Mouse (Mus musculus): ENCODE results near the gene Gdf2. TPM values are rescaled to one million over a fixed set of nuclear protein-coding genes. Genes with fewer than 3 reads are reported as not detected.
A peak's percentile ranks its signal among the peaks of the same experiment; 100 is the strongest.

The Gdf2 gene
- polyA plus RNA-seq, 1 experiment from 2014 or later = 0.11 TPM

- H3K27ac ChIP-seq (ENCODE audit: low read depth, low read length) = no peak overlapping the region
- no peaks in the 10 kb centered on the region for H3K36me3 ChIP-seq (ENCODE audit: control insufficient read depth, insufficient read depth, low read length)
- no peak for ATAC-seq
- H3K9me3 ChIP-seq (ENCODE audit: control insufficient read depth, low read length) = no peaks in the 10 kb centered on the region
- H3K4me3 ChIP-seq (ENCODE audit: low read length) = no peak overlapping the region
- no peak overlapping the region for H3K9ac ChIP-seq (ENCODE audit: low read depth, low read length)
- 82% methylated on average over 6 of the region's 6 CpGs for WGBS
- H3K4me1 ChIP-seq (ENCODE audit: control insufficient read depth, insufficient read depth, low read depth, low read length) = no peaks in the 10 kb centered on the region
- no peaks in the 10 kb centered on the region for H3K27me3 ChIP-seq (replicated peaks; ENCODE audit: control insufficient read depth, insufficient read depth, low read length)
- no peak overlapping the region for H3K4me2 ChIP-seq (ENCODE audit: low read length)
Measured at GRCm38 (mm10) chr14:33946125-33946524, 5.3 kb downstream of the Gdf2 start.

- no peak overlapping the region for H3K4me2 ChIP-seq (ENCODE audit: low read length)
- no peaks in the 10 kb centered on the region for H3K36me3 ChIP-seq (ENCODE audit: control insufficient read depth, insufficient read depth, low read length)
- no peak overlapping the region for H3K27ac ChIP-seq (ENCODE audit: low read depth, low read length)
- H3K9ac ChIP-seq (ENCODE audit: low read depth, low read length) = no peak overlapping the region
- H3K4me1 ChIP-seq (ENCODE audit: control insufficient read depth, insufficient read depth, low read depth, low read length) = no peaks in the 10 kb centered on the region
- WGBS = 61% methylated on average over 6 of the region's 6 CpGs
- no peak overlapping the region for H3K4me3 ChIP-seq (ENCODE audit: low read length)
- no peaks in the 10 kb centered on the region for H3K27me3 ChIP-seq (replicated peaks; ENCODE audit: control insufficient read depth, insufficient read depth, low read length)
- H3K9me3 ChIP-seq (ENCODE audit: control insufficient read depth, low read length) = no peaks in the 10 kb centered on the region
- no peak for ATAC-seq
Measured at GRCm38 (mm10) chr14:33952233-33952981, 11.6 kb downstream of the Gdf2 start.

- Histone ChIP-seq H3K9ac (ENCODE audit: low read depth, low read length) (no peak within 1 kb of the TSS), H3K9me3 (ENCODE audit: control insufficient read depth, low read length) (no peaks in the 10 kb centered on the region), H3K27ac (ENCODE audit: low read depth, low read length) (no peak within 1 kb of the TSS), H3K4me1 (ENCODE audit: control insufficient read depth, insufficient read depth, low read depth, low read length) (no peaks in the 10 kb centered on the region), H3K27me3 (replicated peaks; ENCODE audit: control insufficient read depth, insufficient read depth, low read length) (no peaks in the 10 kb centered on the region), H3K36me3 (ENCODE audit: control insufficient read depth, insufficient read depth, low read length) (no peaks in the 10 kb centered on the region), H3K4me3 (ENCODE audit: low read length) (no peak within 1 kb of the TSS), H3K4me2 (ENCODE audit: low read length) (no peak within 1 kb of the TSS)
- no peak for ATAC-seq
- WGBS = 91% methylated on average over 5 of the region's 5 CpGs
Measured at GRCm38 (mm10) chr14:33953761-33954160, 12.9 kb downstream of the Gdf2 start, which contains the start of gene Rbp3. Gene Rbp3, plus strand, starts transcription at chr14:33954003.

- 80% methylated on average over 13 of the region's 13 CpGs for WGBS
Measured at GRCm38 (mm10) chr14:33956055-33956454, 15.2 kb downstream of the Gdf2 start.

GRCm38 (mm10) chr14:33958186-33958585, 17.3 kb downstream of the Gdf2 start:
- Histone ChIP-seq H3K27me3 (replicated peaks; ENCODE audit: control insufficient read depth, insufficient read depth, low read length) (no peaks in the 10 kb centered on the region), H3K4me3 (ENCODE audit: low read length) (no peak overlapping the region), H3K4me1 (ENCODE audit: control insufficient read depth, insufficient read depth, low read depth, low read length) (no peaks in the 10 kb centered on the region), H3K4me2 (ENCODE audit: low read length) (no peak overlapping the region), H3K9ac (ENCODE audit: low read depth, low read length) (no peak overlapping the region), H3K27ac (ENCODE audit: low read depth, low read length) (no peak overlapping the region), H3K9me3 (ENCODE audit: control insufficient read depth, low read length) (no peaks in the 10 kb centered on the region), H3K36me3 (ENCODE audit: control insufficient read depth, insufficient read depth, low read length) (no peaks in the 10 kb centered on the region)
- WGBS = 92% methylated on average over 4 of the region's 4 CpGs
- ATAC-seq = no peak

More at GRCm38 (mm10) chr14:33956055-33956454, 15.2 kb downstream of the Gdf2 start:
- H3K36me3 ChIP-seq (ENCODE audit: control insufficient read depth, insufficient read depth, low read length) = no peaks in the 10 kb centered on the region
- H3K4me3 ChIP-seq (ENCODE audit: low read length) = no peak overlapping the region
- H3K27me3 ChIP-seq (replicated peaks; ENCODE audit: control insufficient read depth, insufficient read depth, low read length) = no peaks in the 10 kb centered on the region
- no peak for ATAC-seq
- no peaks in the 10 kb centered on the region for H3K4me1 ChIP-seq (ENCODE audit: control insufficient read depth, insufficient read depth, low read depth, low read length)
- H3K9ac ChIP-seq (ENCODE audit: low read depth, low read length) = no peak overlapping the region
- no peak overlapping the region for H3K4me2 ChIP-seq (ENCODE audit: low read length)
- no peak overlapping the region for H3K27ac ChIP-seq (ENCODE audit: low read depth, low read length)
- no peaks in the 10 kb centered on the region for H3K9me3 ChIP-seq (ENCODE audit: control insufficient read depth, low read length)

GRCm38 (mm10) chr14:33958841-33959240, 18.0 kb downstream of the Gdf2 start:
- Histone ChIP-seq H3K36me3 (ENCODE audit: control insufficient read depth, insufficient read depth, low read length) (no peaks in the 10 kb centered on the region), H3K9me3 (ENCODE audit: control insufficient read depth, low read length) (no peaks in the 10 kb centered on the region)

GRCm38 (mm10) chr14:33959341-33959740, 18.5 kb downstream of the Gdf2 start:
- H3K36me3 ChIP-seq (ENCODE audit: control insufficient read depth, insufficient read depth, low read length) = no peaks in the 10 kb centered on the region
- H3K9ac ChIP-seq (ENCODE audit: low read depth, low read length) = no peak overlapping the region
- ATAC-seq = 0 out of 2 replicates have a peak, but pooled peaks have one; percentile 14
- WGBS = 14% methylated on average over 9 of the region's 9 CpGs
- H3K4me3 ChIP-seq (ENCODE audit: low read length) = no peak overlapping the region
- H3K4me2 ChIP-seq (ENCODE audit: low read length) = no peak overlapping the region
- H3K4me1 ChIP-seq (ENCODE audit: control insufficient read depth, insufficient read depth, low read depth, low read length) = no peaks in the 10 kb centered on the region
- no peak overlapping the region for H3K27ac ChIP-seq (ENCODE audit: low read depth, low read length)
- H3K9me3 ChIP-seq (ENCODE audit: control insufficient read depth, low read length) = no peaks in the 10 kb centered on the region
- H3K27me3 ChIP-seq (replicated peaks; ENCODE audit: control insufficient read depth, insufficient read depth, low read length) = no peaks in the 10 kb centered on the region

More at GRCm38 (mm10) chr14:33958841-33959240, 18.0 kb downstream of the Gdf2 start:
- Histone ChIP-seq H3K4me2 (ENCODE audit: low read length) (no peak overlapping the region), H3K4me1 (ENCODE audit: control insufficient read depth, insufficient read depth, low read depth, low read length) (no peaks in the 10 kb centered on the region), H3K27ac (ENCODE audit: low read depth, low read length) (no peak overlapping the region), H3K27me3 (replicated peaks; ENCODE audit: control insufficient read depth, insufficient read depth, low read length) (no peaks in the 10 kb centered on the region), H3K9ac (ENCODE audit: low read depth, low read length) (no peak overlapping the region), H3K4me3 (ENCODE audit: low read length) (no peak overlapping the region)
- ATAC-seq = no peak
- 73% methylated on average over 3 of the region's 3 CpGs for WGBS

- Histone ChIP-seq H3K4me2 (ENCODE audit: low read length) (no peak overlapping the region), H3K9me3 (ENCODE audit: control insufficient read depth, low read length) (no peaks in the 10 kb centered on the region), H3K4me3 (ENCODE audit: low read length) (no peak overlapping the region), H3K4me1 (ENCODE audit: control insufficient read depth, insufficient read depth, low read depth, low read length) (no peaks in the 10 kb centered on the region), H3K36me3 (ENCODE audit: control insufficient read depth, insufficient read depth, low read length) (no peaks in the 10 kb centered on the region), H3K27me3 (replicated peaks; ENCODE audit: control insufficient read depth, insufficient read depth, low read length) (no peaks in the 10 kb centered on the region), H3K27ac (ENCODE audit: low read depth, low read length) (no peak overlapping the region), H3K9ac (ENCODE audit: low read depth, low read length) (no peak overlapping the region)
- 67% methylated on average over 7 of the region's 7 CpGs for WGBS
- no peak for ATAC-seq
Measured at GRCm38 (mm10) chr14:33965675-33966074, 24.8 kb downstream of the Gdf2 start.

GRCm38 (mm10) chr14:33972679-33973078, 31.8 kb downstream of the Gdf2 start:
- Histone ChIP-seq H3K27ac (ENCODE audit: low read depth, low read length) (no peak overlapping the region), H3K9ac (ENCODE audit: low read depth, low read length) (no peak overlapping the region), H3K4me1 (ENCODE audit: control insufficient read depth, insufficient read depth, low read depth, low read length) (no peaks in the 10 kb centered on the region), H3K4me2 (ENCODE audit: low read length) (no peak overlapping the region), H3K36me3 (ENCODE audit: control insufficient read depth, insufficient read depth, low read length) (no peaks in the 10 kb centered on the region), H3K4me3 (ENCODE audit: low read length) (no peak overlapping the region), H3K9me3 (ENCODE audit: control insufficient read depth, low read length) (no peaks in the 10 kb centered on the region), H3K27me3 (replicated peaks; ENCODE audit: control insufficient read depth, insufficient read depth, low read length) (no peaks in the 10 kb centered on the region)
- no peak for ATAC-seq
- 59% methylated on average over 7 of the region's 7 CpGs for WGBS

Data from hindbrain, embryonic 16.5 days (tissue).